8 mouse cellular contexts compared by ENCODE assay signal in the genomic region with DNA sequence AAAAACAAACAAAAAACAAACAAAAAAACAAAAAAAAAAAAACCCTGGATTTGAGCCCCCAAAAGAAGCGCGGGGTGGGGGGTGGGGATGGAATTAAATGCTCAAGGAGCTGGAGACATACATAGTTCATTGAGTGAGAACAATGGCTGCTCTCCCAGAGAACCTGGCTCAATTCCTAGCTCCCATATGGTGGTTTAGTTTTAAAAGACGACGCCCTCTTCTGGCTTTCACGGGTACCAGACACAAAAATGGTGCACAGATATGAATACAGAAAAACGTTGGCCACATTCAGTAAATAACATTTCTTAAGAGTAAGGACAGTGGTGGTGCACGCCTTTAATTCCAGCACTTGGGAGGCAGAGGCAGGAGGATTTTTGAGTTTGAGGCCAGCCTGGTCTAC. TPM values are rescaled to one million over a fixed set of nuclear protein-coding genes. Genes with fewer than 3 reads are reported as not detected.
DNase-seq lines count a peak whose midpoint lies in the region; ATAC-seq and TF ChIP-seq lines count a peak whose summit lies in the region.
"Had no signal": no experiment of that assay in that cellular context is flagged by ENCODE, and none has a peak within 500 bp of the region (broad histone marks: within the 10 kb centered on the region; RNA-seq: fewer than 3 reads in every experiment).

No protein-coding gene starts in this region.

- no peaks in the 10 kb centered on the region for H3K27me3 ChIP-seq in hindbrain, embryonic 15.5 days
- H3K27me3 ChIP-seq in hindbrain, embryonic 10.5 days (ENCODE audit: insufficient read depth, poor library complexity, severe bottlenecking): no peaks in the 10 kb centered on the region
- no peaks in the 10 kb centered on the region for H3K27me3 ChIP-seq in erythroblast, embryonic 14.5 days (ENCODE audit: control insufficient read depth)
- H3K27me3 ChIP-seq in myocyte (ENCODE audit: control insufficient read depth, insufficient read depth, insufficient read length): no peaks in the 10 kb centered on the region
- H3K27me3 ChIP-seq: neural tube, embryonic 12.5 days had no signal

- H3ac ChIP-seq in myocyte (ENCODE audit: control insufficient read depth, insufficient read length): no peak overlapping the region

- peaks cover 12% of the 10 kb centered on the region; the same call in 1 of the 2 replicates for H3K4me1 ChIP-seq in hindbrain, embryonic 15.5 days (replicated peaks)
- 0 out of 2 replicates have a peak, but pooled peaks cover 8% of the 10 kb centered on the region for H3K4me1 ChIP-seq in hindbrain, embryonic 10.5 days (replicated peaks)
- peaks cover 42% of the 10 kb centered on the region for H3K4me1 ChIP-seq in erythroblast, embryonic 14.5 days (ENCODE audit: control insufficient read depth)
- H3K4me1 ChIP-seq: neural tube, embryonic 12.5 days had no signal

- H3K36me3 ChIP-seq in hindbrain, embryonic 15.5 days: peaks cover 3% of the 10 kb centered on the region; the same call in 1 of the 2 replicates
- peaks cover 7% of the 10 kb centered on the region; the same call in 1 of the 2 replicates for H3K36me3 ChIP-seq in hindbrain, embryonic 10.5 days
- peaks cover 44% of the 10 kb centered on the region for H3K36me3 ChIP-seq in erythroblast, embryonic 14.5 days (ENCODE audit: control insufficient read depth)
- H3K36me3 ChIP-seq in myocyte (ENCODE audit: control insufficient read depth, insufficient read depth): no peaks in the 10 kb centered on the region

- peaks cover 3% of the 10 kb centered on the region for H3K79me2 ChIP-seq in myocyte (ENCODE audit: control insufficient read depth, insufficient read depth)

- no peak for TF ChIP-seq POLR2A in myocyte (IDR thresholded peaks at IDR 0.05; ENCODE audit: insufficient read length, low read depth)

- H3K27ac ChIP-seq in hindbrain, embryonic 15.5 days (replicated peaks): no peak overlapping the region
- H3K27ac ChIP-seq in hindbrain, embryonic 10.5 days: no peak overlapping the region
- H3K27ac ChIP-seq: neural tube, embryonic 12.5 days had no signal

- peak overlapping the region; percentile 83; the same call in 1 of the 2 replicates for H3K4me3 ChIP-seq in hindbrain, embryonic 15.5 days
- H3K4me3 ChIP-seq in hindbrain, embryonic 10.5 days: no peak overlapping the region
- peak overlapping the region; percentile 93 for H3K4me3 ChIP-seq in erythroblast, embryonic 14.5 days (replicated peaks)
- no peak overlapping the region for H3K4me3 ChIP-seq in myocyte

- no peak for DNase-seq in hindbrain, embryonic 10.5 days (ENCODE audit: low spot score)
- peak; percentile 32 for DNase-seq in MN1 (ENCODE audit: low spot score)
- DNase-seq in gastrocnemius, postnatal 4 days (ENCODE audit: low spot score in 2 of 2): no peak
- DNase-seq in layer of hippocampus, adult 11-12 months (ENCODE audit: low spot score): no peak

- no peaks in the 10 kb centered on the region for H3K9me3 ChIP-seq in hindbrain, embryonic 15.5 days
- no peaks in the 10 kb centered on the region for H3K9me3 ChIP-seq in hindbrain, embryonic 10.5 days
- no peaks in the 10 kb centered on the region for H3K9me3 ChIP-seq in erythroblast, embryonic 14.5 days (ENCODE audit: control insufficient read depth, low read length)
- H3K9me3 ChIP-seq: neural tube, embryonic 12.5 days had no signal

- no peak overlapping the region for H3K9ac ChIP-seq in hindbrain, embryonic 15.5 days
- H3K9ac ChIP-seq: neural tube, embryonic 12.5 days had no signal

- no peak for ATAC-seq in hindbrain, embryonic 15.5 days (ENCODE audit: low FRiP score, low read depth)

- peak overlapping the region; percentile 59 for H3K4me2 ChIP-seq in hindbrain, embryonic 15.5 days
- peak overlapping the region; percentile 88 for H3K4me2 ChIP-seq in myocyte (ENCODE audit: low read depth)

- WGBS in hindbrain, embryonic 15.5 days: 71% methylated on average over 7 of the region's 7 CpGs
- 84% methylated on average over 7 of the region's 7 CpGs for WGBS in hindbrain, embryonic 10.5 days

TF ChIP-seq in myocyte, 11 proteins besides CTCF, POLR2A, EP300 and RAD21:
- TF ChIP-seq REST (IDR thresholded peaks at IDR 0.05; ENCODE audit: insufficient read depth, insufficient read length): no peak
- no peak for TF ChIP-seq MYOG (IDR thresholded peaks at IDR 0.05; ENCODE audit: control insufficient read depth in 1 of 3, insufficient read depth in 1 of 3, insufficient read length in 2 of 3, low read depth in 2 of 3)
- TF ChIP-seq SRF (IDR thresholded peaks at IDR 0.05; ENCODE audit: control insufficient read depth, insufficient read length, low read depth): no peak
- TF ChIP-seq E2F4 (IDR thresholded peaks at IDR 0.05; ENCODE audit: insufficient read depth): no peak
- no peak for TF ChIP-seq CEBPB (IDR thresholded peaks at IDR 0.05; ENCODE audit: insufficient read depth, poor library complexity, severe bottlenecking)
- TF ChIP-seq USF1 (IDR thresholded peaks at IDR 0.05; ENCODE audit: low read depth): no peak
- no peak for TF ChIP-seq MAX (IDR thresholded peaks at IDR 0.05; ENCODE audit: low read depth)
- no peak for TF ChIP-seq MYOD1 (IDR thresholded peaks at IDR 0.05; ENCODE audit: control insufficient read depth in 1 of 3, insufficient read length in 2 of 3, low read depth in 2 of 3)
- TF ChIP-seq POLR2AphosphoS2 (IDR thresholded peaks at IDR 0.05; ENCODE audit: insufficient read length, low read depth): no peak
- no peak for TF ChIP-seq TCF12 (IDR thresholded peaks at IDR 0.05; ENCODE audit: insufficient read depth, poor library complexity, severe bottlenecking)

RNA-seq across cellular contexts. Expression of a gene that starts 1.6 kb away (rescaled TPM):
- 44.7 and 46.7 TPM in 2 replicates for polyA plus RNA-seq in hindbrain, embryonic 15.5 days (2015; fragmentation: Nextera tagmentation; extraction: Ambion mirVana)
- polyA plus RNA-seq in hindbrain, embryonic 10.5 days (2016; fragmentation: Nextera tagmentation; extraction: Ambion mirVana): 17.3 and 20.6 TPM in 2 replicates
- polyA plus RNA-seq in erythroblast, embryonic 14.5 days (2012): 0.87 and 1.5 TPM in 2 replicates
- polyA plus RNA-seq in myocyte (2012; fragmentation: generic; extraction: Trizol): 4.9 TPM
- total RNA-seq in gastrocnemius, postnatal 4 days (2021): 10 to 100 TPM; 31.9 to 36.7 TPM

RNA-seq across cellular contexts. Expression of a gene that starts 11.2 kb away (rescaled TPM):
- polyA plus RNA-seq in hindbrain, embryonic 15.5 days (2015; fragmentation: Nextera tagmentation; extraction: Ambion mirVana): 9.0 and 10.2 TPM in 2 replicates
- polyA plus RNA-seq in hindbrain, embryonic 10.5 days (2016; fragmentation: Nextera tagmentation; extraction: Ambion mirVana): 10.9 and 12.8 TPM in 2 replicates
- 0.40 and 0.65 TPM in 2 replicates for polyA plus RNA-seq in erythroblast, embryonic 14.5 days (2012)
- 3.7 TPM for polyA plus RNA-seq in myocyte (2012; fragmentation: generic; extraction: Trizol)
- total RNA-seq in gastrocnemius, postnatal 4 days (2021): 10 to 100 TPM; 30.4 to 35.2 TPM

RNA-seq across cellular contexts. Expression of a gene that starts 31.8 kb away (rescaled TPM):
- 2.4 and 2.6 TPM in 2 replicates for polyA plus RNA-seq in hindbrain, embryonic 15.5 days (2015; fragmentation: Nextera tagmentation; extraction: Ambion mirVana)
- 4.1 and 4.7 TPM in 2 replicates for polyA plus RNA-seq in hindbrain, embryonic 10.5 days (2016; fragmentation: Nextera tagmentation; extraction: Ambion mirVana)
- polyA plus RNA-seq in erythroblast, embryonic 14.5 days (2012): 22.7 and 26.3 TPM in 2 replicates
- polyA plus RNA-seq in myocyte (2012; fragmentation: generic; extraction: Trizol): 0.07 TPM
- 1 to 10 TPM in 1 of 2 experiments, under 1 TPM in 1; 0.65 to 1.3 TPM for total RNA-seq in gastrocnemius, postnatal 4 days (2021)

Comparison
In these comparisons a context has a peak if more than half of its experiments do, and no peak if none do; other contexts are left out.
1. H3K4me3 ChIP-seq: peak in hindbrain, embryonic 15.5 days (single experiment) and erythroblast, embryonic 14.5 days (single experiment); none in hindbrain, embryonic 10.5 days (single experiment) and myocyte (single experiment).